Mouse (Mus musculus): ENCODE data around the gene Adcy9. TPM values are rescaled to one million over a fixed set of nuclear protein-coding genes. Genes with fewer than 3 reads are reported as not detected.
"Not testable (repeated sequence)": the region's sequence is repeated elsewhere in the genome, so short reads cannot be mapped to it uniquely, and the experiment has no call there.

The Adcy9 gene
- total RNA-seq, 1 experiment from 2014 or later, result 2.6 TPM

DNA sequence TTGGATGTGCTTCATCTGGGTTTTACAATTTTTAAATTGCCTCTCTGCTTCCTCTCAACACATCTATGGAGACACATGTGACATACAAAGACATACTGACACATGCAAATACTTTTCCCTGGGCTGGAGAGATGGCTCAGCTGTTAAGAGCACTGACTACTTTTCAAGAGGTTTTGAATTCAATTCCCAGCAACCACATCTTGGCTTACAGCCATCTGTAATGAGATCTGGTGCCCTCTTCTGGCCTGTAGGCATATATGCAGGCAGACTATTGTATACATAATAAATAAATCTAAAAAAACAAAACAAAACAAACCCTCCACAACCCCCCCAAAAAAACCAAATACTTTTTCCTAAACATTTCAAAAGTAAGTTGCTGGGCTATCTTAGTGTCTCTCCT, 130.8 kb downstream of the Adcy9 start:
- no peak for ATAC-seq (ENCODE audit: extremely low read depth, insufficient number of reproducible peaks, low FRiP score, poor library complexity, severe bottlenecking)

DNA sequence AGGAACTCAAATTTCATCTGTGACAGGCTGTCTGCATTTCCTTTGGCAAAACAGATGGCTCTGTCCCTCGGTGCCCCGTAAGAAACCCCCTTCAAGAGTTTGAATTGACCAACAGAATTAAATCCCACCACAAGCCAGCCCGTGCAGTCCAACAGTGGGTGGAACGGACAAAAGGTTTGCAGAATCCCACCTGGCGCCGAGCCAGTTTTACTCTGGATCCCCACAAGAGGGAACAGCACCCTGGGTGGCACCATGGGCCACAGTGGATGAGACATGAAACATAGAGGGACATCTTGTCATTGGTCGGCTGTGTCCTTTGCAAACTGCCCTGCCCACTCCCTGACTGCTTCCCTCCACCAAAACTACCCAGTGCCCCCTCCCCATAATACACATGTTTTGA, 133.7 kb downstream of the Adcy9 start:
- no peak for ATAC-seq (ENCODE audit: extremely low read depth, insufficient number of reproducible peaks, low FRiP score, poor library complexity, severe bottlenecking)

DNA sequence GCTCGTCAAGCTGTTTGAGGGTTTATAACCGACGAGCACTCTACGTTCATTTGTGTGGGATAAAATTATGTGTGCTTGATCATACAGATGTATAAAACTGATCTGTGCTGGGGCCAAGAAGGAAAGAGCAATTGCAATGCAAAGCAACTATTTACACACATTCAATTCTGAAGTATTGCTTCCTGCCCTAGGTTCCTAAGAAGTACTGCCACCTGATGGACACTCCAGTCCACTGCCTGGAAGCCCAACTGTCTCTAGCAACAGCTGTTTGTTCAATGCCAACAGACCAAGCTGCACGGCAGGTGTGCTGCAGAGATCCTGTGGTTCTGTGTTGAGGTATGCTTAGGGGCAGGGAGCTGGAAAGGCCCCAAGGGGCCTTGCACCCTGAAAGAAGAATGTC, 135.0 kb downstream of the Adcy9 start:
- 0 out of 2 replicates have a peak, but pooled peaks have one; percentile 13 for ATAC-seq (ENCODE audit: extremely low read depth, insufficient number of reproducible peaks, low FRiP score, poor library complexity, severe bottlenecking)

DNA sequence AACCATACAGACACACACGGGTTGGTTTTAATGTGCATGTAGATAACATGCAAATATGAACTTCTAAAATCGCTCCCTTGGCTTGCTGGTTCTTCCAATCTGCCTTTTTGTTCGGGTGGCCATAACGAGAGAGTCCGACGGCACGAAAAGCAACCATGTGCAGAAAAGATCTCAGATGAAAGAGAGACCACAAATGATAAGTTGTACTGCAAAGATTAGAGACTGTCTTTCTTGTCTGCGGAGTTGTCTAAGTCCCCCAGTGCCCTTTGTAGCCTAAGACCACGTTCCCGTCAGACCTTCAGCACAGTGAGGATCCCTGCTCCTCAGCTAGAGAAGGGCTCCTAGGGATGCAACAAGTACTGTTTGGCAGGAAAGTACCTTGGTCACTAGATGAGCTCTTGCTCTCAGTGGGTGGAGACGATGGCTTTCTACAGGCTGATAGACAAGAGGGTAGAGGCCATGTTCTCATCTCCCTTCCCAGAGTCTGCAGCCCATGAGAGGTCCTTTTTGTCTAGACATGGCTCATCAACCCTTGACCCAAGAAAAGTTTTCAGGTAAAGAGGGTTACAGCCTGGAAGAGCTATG, 136.9 kb downstream of the Adcy9 start:
- ATAC-seq (ENCODE audit: extremely low read depth, insufficient number of reproducible peaks, low FRiP score, poor library complexity, severe bottlenecking), result no peak

DNA sequence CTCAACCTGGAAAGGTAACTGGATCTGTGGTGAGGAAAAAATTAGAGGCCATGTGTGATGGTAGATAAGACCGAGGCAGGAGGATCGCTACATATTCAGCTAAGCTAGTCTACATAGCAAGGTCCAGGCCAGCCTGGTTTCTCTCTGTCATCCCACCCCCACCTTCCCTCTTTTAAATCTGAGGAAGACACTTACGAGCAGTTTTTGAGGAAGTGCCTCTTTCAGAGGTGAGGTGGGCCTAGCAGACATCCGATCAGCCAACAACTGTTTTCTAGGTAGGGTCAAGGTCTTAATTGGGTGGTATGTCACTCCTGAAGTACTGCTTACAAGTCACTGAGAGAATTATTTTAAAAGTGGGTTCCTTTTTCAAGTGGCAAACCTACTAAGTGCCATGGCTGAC, 138.8 kb downstream of the Adcy9 start:
- ATAC-seq (ENCODE audit: extremely low read depth, insufficient number of reproducible peaks, low FRiP score, poor library complexity, severe bottlenecking), result no peak

- no peak for ATAC-seq (ENCODE audit: extremely low read depth, insufficient number of reproducible peaks, low FRiP score, poor library complexity, severe bottlenecking)
Observed at GRCm38 (mm10) chr16:4280949-4281348, 139.3 kb downstream of the Adcy9 start.

DNA sequence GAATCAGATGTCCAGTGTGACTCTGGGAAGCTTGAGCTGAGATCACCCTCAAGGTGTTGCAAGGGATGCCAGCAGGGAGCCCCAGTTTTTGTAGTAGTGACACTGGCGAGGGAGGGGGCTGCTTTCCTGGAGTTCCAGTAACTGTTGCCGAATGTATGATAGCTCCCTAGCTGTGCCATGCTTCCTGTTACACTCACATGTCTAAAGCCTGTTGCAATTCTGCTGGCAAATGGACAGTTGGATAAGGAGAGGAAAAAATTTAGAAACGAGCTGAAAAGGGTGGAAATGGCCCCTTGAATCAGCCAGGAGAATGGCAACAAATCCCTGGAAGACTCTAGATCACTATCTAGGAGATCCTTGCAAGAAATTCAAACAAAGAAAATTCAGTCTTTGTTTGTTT, 140.7 kb downstream of the Adcy9 start:
- ATAC-seq (ENCODE audit: extremely low read depth, insufficient number of reproducible peaks, low FRiP score, poor library complexity, severe bottlenecking), result no peak

- ATAC-seq (ENCODE audit: extremely low read depth, insufficient number of reproducible peaks, low FRiP score, poor library complexity, severe bottlenecking), result no peak
Observed at GRCm38 (mm10) chr16:4276621-4277020, 143.7 kb downstream of the Adcy9 start.

DNA sequence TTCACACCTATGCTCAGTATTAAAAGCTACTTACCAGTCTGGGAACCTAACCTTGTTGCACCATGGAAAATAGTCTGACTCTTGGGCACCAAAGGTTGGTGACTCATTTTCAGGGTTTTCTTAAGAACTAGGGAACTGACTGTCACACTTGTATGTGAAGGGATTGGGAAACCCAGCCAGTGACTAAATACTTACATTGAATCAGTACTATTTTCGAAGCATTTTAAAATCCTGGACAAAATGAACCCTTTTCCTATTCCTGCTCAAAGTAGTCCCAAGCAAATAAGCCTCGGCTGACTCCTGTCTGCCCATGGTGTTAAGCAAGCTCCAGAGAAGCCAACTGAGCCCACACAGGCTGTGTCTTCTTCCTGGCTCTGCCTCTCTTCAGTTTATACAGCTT, 144.1 kb downstream of the Adcy9 start:
- no peak for ATAC-seq (ENCODE audit: extremely low read depth, insufficient number of reproducible peaks, low FRiP score, poor library complexity, severe bottlenecking)

GRCm38 (mm10) chr16:4273702-4274476, 146.4 kb downstream of the Adcy9 start:
- no peak for ATAC-seq (ENCODE audit: extremely low read depth, insufficient number of reproducible peaks, low FRiP score, poor library complexity, severe bottlenecking)

DNA sequence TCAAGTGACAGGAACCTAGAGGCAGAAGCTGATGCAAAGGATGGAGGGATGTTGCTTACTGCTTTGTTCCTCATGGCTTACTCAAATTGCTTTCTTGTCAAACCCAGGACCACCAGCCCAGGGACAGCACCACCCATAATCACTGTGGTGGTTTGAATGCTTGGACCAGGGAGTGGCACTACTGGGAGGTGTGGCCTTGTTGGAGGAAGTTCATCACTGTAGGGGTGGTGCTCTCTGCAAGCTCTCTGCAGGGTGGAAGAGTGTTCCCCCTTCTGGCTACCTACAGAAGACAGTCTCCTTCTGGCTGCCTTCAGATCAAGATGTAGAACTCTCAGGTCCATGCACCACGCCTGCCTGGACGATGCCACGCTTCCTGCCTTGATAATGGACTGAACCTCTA, 148.0 kb downstream of the Adcy9 start:
- no peak for ATAC-seq (ENCODE audit: extremely low read depth, insufficient number of reproducible peaks, low FRiP score, poor library complexity, severe bottlenecking)

GRCm38 (mm10) chr16:4270911-4271310, 149.4 kb downstream of the Adcy9 start:
- ATAC-seq (ENCODE audit: extremely low read depth, insufficient number of reproducible peaks, low FRiP score, poor library complexity, severe bottlenecking), result no peak

DNA sequence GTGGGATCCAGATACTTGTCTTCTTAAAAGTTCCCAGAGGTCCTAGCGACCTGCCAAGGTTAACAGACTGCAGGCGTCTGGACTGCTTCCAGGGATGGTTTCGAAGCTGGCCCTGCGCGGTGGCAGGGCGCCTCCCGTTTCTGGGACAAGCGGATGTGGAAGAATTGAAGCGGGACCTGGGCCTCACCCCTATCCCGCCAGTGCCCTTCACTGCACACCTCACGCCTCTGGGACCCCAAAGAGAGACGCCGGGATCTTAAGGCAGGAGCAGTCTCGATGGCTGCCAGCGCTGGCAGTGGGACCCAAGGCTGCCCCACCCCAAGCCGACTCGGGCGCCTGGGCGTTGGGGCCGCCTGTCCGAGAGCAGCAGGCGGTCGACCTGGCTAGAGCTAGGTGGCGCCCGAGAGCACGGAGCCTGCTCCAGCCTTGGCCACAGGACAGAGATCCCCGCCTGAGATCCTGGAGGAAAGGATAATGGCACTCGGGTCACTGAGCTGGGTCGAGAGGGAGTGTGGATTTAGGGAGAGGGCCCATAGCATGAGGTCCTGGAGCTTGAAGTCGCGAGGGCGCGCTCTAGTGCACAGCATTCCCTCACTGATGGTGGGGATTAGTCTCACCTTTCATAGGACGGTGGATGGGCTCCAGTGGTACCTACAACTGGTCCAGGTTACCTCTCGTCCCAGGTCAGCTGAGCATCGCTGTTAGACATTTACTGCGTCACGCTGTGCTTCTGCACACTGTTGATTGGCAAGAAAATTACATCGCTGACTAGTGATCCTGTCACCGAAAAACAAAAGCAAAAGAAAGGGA, 152.2 kb downstream of the Adcy9 start:
- ATAC-seq (ENCODE audit: extremely low read depth, insufficient number of reproducible peaks, low FRiP score, poor library complexity, severe bottlenecking), result peak; percentile 53; the same call in 1 of the 2 replicates

DNA sequence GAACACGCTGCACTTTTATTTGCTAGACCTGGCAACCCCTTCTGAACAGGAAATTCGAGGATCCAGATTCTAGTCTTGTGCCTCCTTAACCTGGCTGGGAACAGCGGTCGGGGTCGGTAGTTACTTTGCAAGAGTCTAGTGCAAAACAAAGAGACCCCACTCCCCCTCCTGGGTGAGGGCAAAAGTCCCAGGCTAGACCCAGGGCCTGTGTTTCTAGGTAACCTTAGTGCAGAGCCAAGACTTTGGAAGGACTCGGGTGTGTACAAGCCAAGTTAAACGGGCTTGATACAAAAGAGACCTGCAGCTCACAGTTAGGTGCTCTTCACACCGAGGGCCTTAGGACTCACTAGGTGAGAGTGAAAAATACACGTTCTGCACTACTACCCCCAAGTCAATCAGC, 152.8 kb downstream of the Adcy9 start:
- ATAC-seq (ENCODE audit: extremely low read depth, insufficient number of reproducible peaks, low FRiP score, poor library complexity, severe bottlenecking), result no peak

- ATAC-seq (ENCODE audit: extremely low read depth, insufficient number of reproducible peaks, low FRiP score, poor library complexity, severe bottlenecking), result no peak
Observed at GRCm38 (mm10) chr16:4265351-4265750, 154.9 kb downstream of the Adcy9 start.

- ATAC-seq (ENCODE audit: extremely low read depth, insufficient number of reproducible peaks, low FRiP score, poor library complexity, severe bottlenecking), result no peak
Observed at GRCm38 (mm10) chr16:4263486-4263885, 156.8 kb downstream of the Adcy9 start.

DNA sequence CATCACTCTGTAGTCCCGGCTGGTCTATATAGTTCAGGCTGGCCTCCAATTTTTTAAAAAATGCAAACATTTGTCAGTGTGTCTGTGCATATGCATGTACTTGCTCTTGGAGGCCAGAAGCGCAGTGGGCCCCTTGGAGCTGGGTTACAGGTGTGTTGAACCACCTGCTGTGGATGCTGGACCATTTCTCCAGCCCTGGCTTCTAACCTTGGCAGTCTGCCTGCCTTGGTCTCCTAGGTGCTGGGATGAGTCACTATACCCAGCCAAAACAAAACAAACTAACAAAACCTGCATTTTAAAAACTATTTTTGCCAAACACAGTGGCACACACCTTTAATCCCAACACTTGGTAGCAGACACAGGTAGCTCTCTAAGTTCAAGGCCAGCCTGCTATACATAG, 162.8 kb downstream of the Adcy9 start:
- no peak for ATAC-seq (ENCODE audit: extremely low read depth, insufficient number of reproducible peaks, low FRiP score, poor library complexity, severe bottlenecking)

DNA sequence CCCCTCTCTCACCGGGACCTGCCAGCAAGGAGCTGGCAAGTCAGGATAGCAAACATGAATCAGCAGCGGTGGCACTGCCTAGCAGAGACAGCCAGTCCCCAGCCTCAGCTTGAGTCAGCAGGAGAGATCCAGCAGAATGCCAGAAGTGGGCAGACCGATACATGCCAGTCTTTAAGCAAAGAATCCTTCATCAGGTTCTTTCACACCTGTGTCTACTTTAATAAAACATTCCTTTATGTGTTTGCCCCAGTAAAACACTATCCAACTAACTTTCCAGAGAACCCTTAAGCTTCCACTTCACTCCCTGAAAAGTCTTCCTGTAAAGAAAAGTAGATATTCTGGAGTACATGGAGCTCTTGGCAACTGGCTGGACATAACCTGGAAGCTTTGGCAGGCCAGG, 171.5 kb downstream of the Adcy9 start:
- no peak for ATAC-seq (ENCODE audit: extremely low read depth, insufficient number of reproducible peaks, low FRiP score, poor library complexity, severe bottlenecking)

DNA sequence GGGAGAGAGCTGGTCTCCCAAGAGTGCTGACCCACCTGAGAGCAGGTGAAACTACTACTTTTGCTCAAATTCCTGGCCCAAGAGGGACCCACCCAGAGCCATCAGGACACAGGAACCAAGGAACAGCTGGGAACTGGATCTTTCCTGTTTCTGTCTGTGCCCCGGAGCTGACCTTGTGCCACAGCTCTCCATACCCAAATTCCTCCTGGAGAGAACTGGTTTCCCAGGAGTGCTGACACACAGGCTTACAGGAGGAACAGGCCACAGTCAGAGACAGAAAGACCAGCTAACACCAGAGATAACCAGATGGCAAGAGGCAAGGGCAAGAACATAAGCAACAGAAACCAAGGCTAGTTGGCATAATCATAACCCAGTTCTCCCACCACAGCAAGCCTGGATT, 175.1 kb downstream of the Adcy9 start:
- not testable (repeated sequence) for ATAC-seq (ENCODE audit: extremely low read depth, insufficient number of reproducible peaks, low FRiP score, poor library complexity, severe bottlenecking)

All from neutrophil, adult 5-6 weeks (primary cell).